Comparison of ENCODE assay signal across 11 mouse cellular contexts in the genomic region with DNA sequence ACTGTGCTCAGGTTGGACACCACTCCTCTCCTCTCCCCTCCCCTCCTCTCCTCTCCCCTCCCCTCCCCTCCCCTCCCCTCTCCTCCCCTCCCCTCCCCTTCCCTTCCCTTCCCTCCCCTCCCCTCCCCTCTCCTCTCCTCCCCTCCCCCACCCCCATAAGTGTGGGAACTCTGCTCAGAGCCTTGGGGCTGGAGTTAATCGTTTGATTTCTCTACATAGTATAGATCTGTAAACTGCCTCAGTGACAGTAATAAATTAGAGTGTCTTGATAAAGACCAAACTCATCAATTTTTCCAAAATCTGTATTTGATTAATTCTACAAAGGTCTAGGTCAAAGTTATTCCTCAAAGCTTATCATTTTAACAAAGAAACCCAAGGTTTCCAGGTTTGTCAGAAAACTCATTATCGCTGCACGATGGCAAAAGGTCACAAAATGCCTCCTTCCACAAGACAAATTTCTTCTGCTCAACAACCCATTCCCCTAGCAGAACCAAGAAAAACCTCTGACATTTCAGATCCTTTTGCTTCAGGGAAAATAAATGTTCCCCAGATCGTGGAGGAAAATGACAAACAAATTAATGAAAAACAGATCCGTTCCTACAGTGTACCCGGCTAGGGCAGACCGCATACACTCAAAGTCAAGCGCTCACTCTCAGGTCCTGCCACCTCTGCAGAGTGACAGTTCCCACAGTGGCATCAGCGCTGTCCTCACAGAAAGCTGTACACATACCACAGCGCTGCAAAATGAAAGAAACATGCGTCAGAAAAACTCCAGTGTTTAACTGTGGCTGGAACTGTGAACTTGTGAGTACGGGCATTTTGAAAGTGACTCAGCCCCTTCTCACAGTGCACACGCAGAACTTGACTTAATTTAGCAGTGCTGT.
A peak's percentile ranks its signal among the peaks of the same experiment; 100 is the strongest.
DNase-seq lines count a peak whose midpoint lies in the region; ATAC-seq lines count a peak whose summit lies in the region.
"Had no signal": no experiment of that assay in that cellular context is flagged by ENCODE, and none has a peak within 500 bp of the region (broad histone marks: within the 10 kb centered on the region; RNA-seq: fewer than 3 reads in every experiment).

No protein-coding gene starts in this region.

- no peak overlapping the region for H3K4me3 ChIP-seq in heart, embryonic 12.5 days
- no peak overlapping the region for H3K4me3 ChIP-seq in limb, embryonic 11.5 days (ENCODE audit: low read depth, low read length)
- H3K4me3 ChIP-seq: midbrain, embryonic 12.5 days had no signal

- H3K4me2 ChIP-seq in heart, embryonic 12.5 days, result peak overlapping the region; percentile 31
- peak overlapping the region; percentile 23; the same call in 1 of the 2 replicates for H3K4me2 ChIP-seq in limb, embryonic 11.5 days (ENCODE audit: low read depth, severe bottlenecking)
- H3K4me2 ChIP-seq: midbrain, embryonic 12.5 days had no signal

- H3K4me1 ChIP-seq in heart, embryonic 12.5 days (replicated peaks), result peaks cover 13% of the 10 kb centered on the region
- peaks cover 20% of the 10 kb centered on the region for H3K4me1 ChIP-seq in limb, embryonic 11.5 days (ENCODE audit: control insufficient read depth, insufficient read depth, low read length)
- H3K4me1 ChIP-seq: midbrain, embryonic 12.5 days had no signal

- no peak for DNase-seq in heart, postnatal 10 days
- peak; percentile 29 for DNase-seq in embryo, embryonic 9.5 days (ENCODE audit: extremely low spot score)
- peak; percentile 62 for DNase-seq in limb, embryonic 11.5 days (ENCODE audit: low spot score)
- DNase-seq in layer of hippocampus, postnatal 25 days (ENCODE audit: extremely low spot score in 1 of 2, low spot score in 1 of 2), result no peak
- no peak for DNase-seq in urinary bladder, postnatal 4 days (ENCODE audit: low spot score in 2 of 2)
- no peak for DNase-seq in retina, postnatal 1 day
- DNase-seq: cerebellum, postnatal 36 days; right cerebral cortex, postnatal 4 days had no signal

- H3K27me3 ChIP-seq in heart, embryonic 12.5 days (replicated peaks), result no peaks in the 10 kb centered on the region
- no peaks in the 10 kb centered on the region for H3K27me3 ChIP-seq in limb, embryonic 11.5 days (ENCODE audit: control insufficient read depth, insufficient read depth, low read length)
- H3K27me3 ChIP-seq: midbrain, embryonic 12.5 days had no signal

- ATAC-seq in heart, embryonic 12.5 days (ENCODE audit: insufficient number of reproducible peaks, low FRiP score), result no peak
- ATAC-seq in CD4-positive, CD25-positive, alpha-beta regulatory T cell, adult 4 months, result peak; percentile 73
- ATAC-seq in limb, embryonic 11.5 days (ENCODE audit: insufficient number of reproducible peaks, low FRiP score, low TSS enrichment, low read depth), result 0 out of 2 replicates have a peak, but pooled peaks have one; percentile 63

- no peak overlapping the region for H3K27ac ChIP-seq in heart, embryonic 12.5 days (ENCODE audit: poor library complexity, severe bottlenecking)
- peak overlapping the region; percentile 81 for H3K27ac ChIP-seq in limb, embryonic 11.5 days (replicated peaks; ENCODE audit: low read depth, low read length)
- H3K27ac ChIP-seq: midbrain, embryonic 12.5 days had no signal

- intact Hi-C loops in heart, postnatal 10 days (cut with DNase I), result no loop called here

- H3K9me3 ChIP-seq in heart, embryonic 12.5 days (replicated peaks), result no peaks in the 10 kb centered on the region
- H3K9me3 ChIP-seq in limb, embryonic 11.5 days (ENCODE audit: control insufficient read depth, low read length), result no peaks in the 10 kb centered on the region
- H3K9me3 ChIP-seq: midbrain, embryonic 12.5 days had no signal

- no peaks in the 10 kb centered on the region for H3K36me3 ChIP-seq in heart, embryonic 12.5 days
- no peaks in the 10 kb centered on the region for H3K36me3 ChIP-seq in limb, embryonic 11.5 days (ENCODE audit: control insufficient read depth, insufficient read depth, low read length)
- H3K36me3 ChIP-seq: midbrain, embryonic 12.5 days had no signal

- 44% methylated on average over 13 of the region's 13 CpGs for WGBS in heart, embryonic 12.5 days
- 22% methylated on average over 13 of the region's 13 CpGs for WGBS in limb, embryonic 11.5 days

- no peak overlapping the region for H3K9ac ChIP-seq in heart, embryonic 12.5 days
- H3K9ac ChIP-seq in limb, embryonic 11.5 days (ENCODE audit: low read length), result no peak overlapping the region
- H3K9ac ChIP-seq: midbrain, embryonic 12.5 days had no signal

Comparison
In these comparisons a context has a peak if more than half of its experiments do, and no peak if none do; other contexts are left out.
1. DNase-seq: peak in embryo, embryonic 9.5 days (single experiment) and limb, embryonic 11.5 days (single experiment); none in heart, postnatal 10 days (0 of 2), layer of hippocampus, postnatal 25 days (0 of 2), urinary bladder, postnatal 4 days (0 of 2) and retina, postnatal 1 day (single experiment).